Mouse (Mus musculus) kidney, postnatal 0 days (tissue): ENCODE results near the gene Gm10295. TPM values are rescaled to one million over a fixed set of nuclear protein-coding genes. Genes with fewer than 3 reads are reported as not detected.

ENCODE experiments used
- ATAC-seq: fragments of 200-750 bp; cut with Nextera tagmentation; replicated peaks from 2 replicates; pipeline ENCODE4 v1.8.0; 2017; ENCODE audit warnings: low read depth, moderate number of reproducible peaks, moderate TSS enrichment, moderate library complexity; ENCODE audit not compliant: low FRiP score
- DNase-seq: peaks from one replicate; pipeline ENCODE4 v3.0.0-alpha.2; 2016; ENCODE audit warnings: low spot score
- H3K27ac ChIP-seq: fragments of 300-500 bp; sonication (generic); 2 replicates; pipeline ENCODE4 v1.5.1; 2014; ENCODE audit warnings: mild to moderate bottlenecking
- H3K27me3 ChIP-seq: fragments of 300-500 bp; sonication (generic); 2 replicates; pipeline ENCODE4 v1.6.1; 2014; ENCODE audit warnings: low read length, mixed read lengths; ENCODE audit not compliant: insufficient read depth
- H3K36me3 ChIP-seq: fragments of 300-500 bp; sonication (generic); 2 replicates; pipeline ENCODE4 v1.6.1; 2014; ENCODE audit warnings: low read length, mixed read lengths; ENCODE audit not compliant: insufficient read depth
- H3K4me1 ChIP-seq: fragments of 300-500 bp; sonication (generic); replicated peaks from 2 replicates; pipeline ENCODE4 v1.6.1; 2014; ENCODE audit warnings: antibody characterized with exemption, low read length, mixed read lengths; ENCODE audit not compliant: insufficient read depth
- H3K4me2 ChIP-seq: fragments of 300-500 bp; sonication (generic); 2 replicates; pipeline ENCODE4 v1.6.1; 2014; ENCODE audit warnings: mild to moderate bottlenecking, low read length, moderate library complexity, mixed read lengths
- H3K4me3 ChIP-seq: fragments of 300-500 bp; sonication (generic); replicated peaks from 2 replicates; pipeline ENCODE4 v1.5.1; 2014; ENCODE audit warnings: low read depth, low read length
- H3K9ac ChIP-seq: fragments of 300-500 bp; sonication (generic); 2 replicates; pipeline ENCODE4 v1.6.1; 2014; ENCODE audit warnings: low read depth, low read length
- H3K9me3 ChIP-seq: fragments of 300-500 bp; sonication (generic); replicated peaks from 2 replicates; pipeline ENCODE4 v1.6.1; 2016; ENCODE audit warnings: low read length, inconsistent platforms, mixed read lengths
- CTCF ChIP-seq: IDR thresholded peaks from 2 replicates; pipeline ENCODE4 v1.5.1; 2016; ENCODE audit warnings: antibody characterized with exemption, low read depth, mild to moderate bottlenecking, moderate library complexity
- whole genome bisulfite sequencing: fragments of 180-500 bp; shearing (Covaris S2); extraction: QIAGEN DNeasy Blood & Tissue Kit; methylation state at CpG from one replicate; pipeline ENCODE4 v1.1.7; 2014; 5-methylcytosine and 5-hydroxymethylcytosine counted together
- polyA plus RNA-seq: library from polyadenylated mRNA; unstranded; fragments of >200 nt; fragmentation: Nextera tagmentation; extraction: Ambion mirVana; gene quantifications from 2 replicates; pipeline ENCODE4 v1.2.1, GENCODE M21; 2015

Gm10295 gene
- polyA plus RNA-seq, 1 experiment from 2014 or later, result not detected

- peak; percentile 90 for DNase-seq
- Histone ChIP-seq H3K4me3 (no peak overlapping the region), H3K4me2 (peak overlapping the region; percentile 17; the same call in 1 of the 2 replicates), H3K27ac (peak overlapping the region; percentile 77), H3K27me3 (no peaks in the 10 kb centered on the region), H3K9me3 (no peaks in the 10 kb centered on the region), H3K9ac (no peak overlapping the region), H3K4me1 (no peaks in the 10 kb centered on the region), H3K36me3 (no peaks in the 10 kb centered on the region)
- no peak for ATAC-seq
- TF ChIP-seq CTCF, result peak; percentile 30; the same call in 1 of the 2 replicates
- 52% methylated on average over 5 of the region's 5 CpGs for WGBS
Measured at GRCm38 (mm10) chr7:71391333-71391732, 40.0 kb upstream of the Gm10295 start.

- no peaks in the 10 kb centered on the region for H3K9me3 ChIP-seq
- no peak overlapping the region for H3K4me2 ChIP-seq
- TF ChIP-seq CTCF, result 0 out of 2 replicates have a peak, but pooled peaks have one; percentile 35
- no peak for ATAC-seq
- DNase-seq, result peak; percentile 84
- H3K36me3 ChIP-seq, result no peaks in the 10 kb centered on the region
- no peak overlapping the region for H3K4me3 ChIP-seq
- H3K27me3 ChIP-seq, result no peaks in the 10 kb centered on the region
- H3K9ac ChIP-seq, result no peak overlapping the region
- peaks cover 4% of the 10 kb centered on the region; the same call in 1 of the 2 replicates for H3K4me1 ChIP-seq
- 54% methylated on average over 2 of the region's 2 CpGs for WGBS
- H3K27ac ChIP-seq, result peak overlapping the region; percentile 77; the same call in 1 of the 2 replicates
Measured at GRCm38 (mm10) chr7:71390291-71390690, 39.0 kb upstream of the Gm10295 start.

GRCm38 (mm10) chr7:71386050-71386449 lies 34.8 kb upstream of the Gm10295 start:
- Histone ChIP-seq H3K9ac (no peak overlapping the region), H3K4me3 (no peak overlapping the region), H3K27ac (peak overlapping the region; percentile 38), H3K4me2 (no peak overlapping the region), H3K9me3 (no peaks in the 10 kb centered on the region), H3K4me1 (peaks cover 26% of the 10 kb centered on the region), H3K36me3 (no peaks in the 10 kb centered on the region), H3K27me3 (no peaks in the 10 kb centered on the region)
- DNase-seq, result peak; percentile 85
- 22% methylated on average over 6 of the region's 6 CpGs for WGBS
- no peak for ATAC-seq
- TF ChIP-seq CTCF, result peak; percentile 47

- no peak overlapping the region for H3K4me3 ChIP-seq
- WGBS, result 26% methylated on average over 7 of the region's 7 CpGs
- H3K9me3 ChIP-seq, result no peaks in the 10 kb centered on the region
- peak; percentile 52 for DNase-seq
- H3K27me3 ChIP-seq, result no peaks in the 10 kb centered on the region
- no peak overlapping the region for H3K9ac ChIP-seq
- peaks cover 26% of the 10 kb centered on the region for H3K4me1 ChIP-seq
- H3K27ac ChIP-seq, result peak overlapping the region; percentile 92
- no peaks in the 10 kb centered on the region for H3K36me3 ChIP-seq
- ATAC-seq, result no peak
- no peak overlapping the region for H3K4me2 ChIP-seq
- no peak for TF ChIP-seq CTCF
Measured at GRCm38 (mm10) chr7:71384921-71385320, 33.6 kb upstream of the Gm10295 start.

- peaks cover 30% of the 10 kb centered on the region for H3K4me1 ChIP-seq
- H3K9me3 ChIP-seq, result no peaks in the 10 kb centered on the region
- H3K27me3 ChIP-seq, result no peaks in the 10 kb centered on the region
- ATAC-seq (no peak), DNase-seq (peak; percentile 75)
- peak overlapping the region; percentile 27 for H3K4me2 ChIP-seq
- no peak overlapping the region for H3K4me3 ChIP-seq
- 28% methylated on average over 20 of the region's 20 CpGs for WGBS
- no peaks in the 10 kb centered on the region for H3K36me3 ChIP-seq
- TF ChIP-seq CTCF, result no peak
- H3K27ac ChIP-seq, result peak overlapping the region; percentile 92
- H3K9ac ChIP-seq, result peak overlapping the region; percentile 46; the same call in 1 of the 2 replicates
Measured at GRCm38 (mm10) chr7:71383341-71384130, 32.3 kb upstream of the Gm10295 start.

- no peak for ATAC-seq
- peak; percentile 80 for DNase-seq
- H3K9ac ChIP-seq, result peak overlapping the region; percentile 27; the same call in 1 of the 2 replicates
- no peak overlapping the region; the same call in 1 of the 2 replicates for H3K4me2 ChIP-seq
- H3K4me1 ChIP-seq, result peaks cover 25% of the 10 kb centered on the region
- H3K4me3 ChIP-seq, result no peak overlapping the region
- H3K27me3 ChIP-seq, result no peaks in the 10 kb centered on the region
- no peaks in the 10 kb centered on the region for H3K9me3 ChIP-seq
- 19% methylated on average over 18 of the region's 18 CpGs for WGBS
- no peak for TF ChIP-seq CTCF
- H3K36me3 ChIP-seq, result no peaks in the 10 kb centered on the region
- H3K27ac ChIP-seq, result peak overlapping the region; percentile 84
Measured at GRCm38 (mm10) chr7:71379826-71380825, 28.8 kb upstream of the Gm10295 start.
